Mouse (Mus musculus): ENCODE results near the gene Fkbp9. TPM values are rescaled to one million over a fixed set of nuclear protein-coding genes. Genes with fewer than 3 reads are reported as not detected.

Fkbp9 gene
- total RNA-seq, 2 experiments from 2014 or later = 0.68 to 2.9 TPM

- ATAC-seq (replicated peaks; ENCODE audit: low FRiP score, poor library complexity, severe bottlenecking) = peak; percentile 63
These were observed 71.0 kb downstream of the Fkbp9 start for GRCm38 (mm10) chr6:56902606-56903520.

- no peak for ATAC-seq (replicated peaks; ENCODE audit: low FRiP score, poor library complexity, severe bottlenecking)
These were observed 72.0 kb downstream of the Fkbp9 start for GRCm38 (mm10) chr6:56903831-56904230.

GRCm38 (mm10) chr6:56904330-56904729 is 72.5 kb downstream of the Fkbp9 start:
- ATAC-seq (replicated peaks; ENCODE audit: low FRiP score, poor library complexity, severe bottlenecking) = no peak

GRCm38 (mm10) chr6:56904982-56905381 is 73.1 kb downstream of the Fkbp9 start:
- 0 out of 2 replicates have a peak, but pooled peaks have one; percentile 2 for ATAC-seq (replicated peaks; ENCODE audit: low FRiP score, poor library complexity, severe bottlenecking)

- ATAC-seq (replicated peaks; ENCODE audit: low FRiP score, poor library complexity, severe bottlenecking) = no peak
These were observed 73.6 kb downstream of the Fkbp9 start for GRCm38 (mm10) chr6:56905486-56905885.

- no peak for ATAC-seq (replicated peaks; ENCODE audit: low FRiP score, poor library complexity, severe bottlenecking)
These were observed 74.4 kb downstream of the Fkbp9 start for GRCm38 (mm10) chr6:56906121-56906846.

GRCm38 (mm10) chr6:56907973-56908372 is 76.1 kb downstream of the Fkbp9 start:
- no peak for ATAC-seq (replicated peaks; ENCODE audit: low FRiP score, poor library complexity, severe bottlenecking)

- ATAC-seq (replicated peaks; ENCODE audit: low FRiP score, poor library complexity, severe bottlenecking) = no peak
These were observed 76.5 kb downstream of the Fkbp9 start for GRCm38 (mm10) chr6:56908397-56908796.

- ATAC-seq (replicated peaks; ENCODE audit: low FRiP score, poor library complexity, severe bottlenecking) = peak; percentile 78
These were observed 77.1 kb downstream of the Fkbp9 start for GRCm38 (mm10) chr6:56908912-56909311.

GRCm38 (mm10) chr6:56910910-56911309 is 79.1 kb downstream of the Fkbp9 start:
- peak; percentile 89 for ATAC-seq (replicated peaks; ENCODE audit: low FRiP score, poor library complexity, severe bottlenecking)

- ATAC-seq (replicated peaks; ENCODE audit: low FRiP score, poor library complexity, severe bottlenecking) = no peak
These were observed 81.4 kb downstream of the Fkbp9 start for GRCm38 (mm10) chr6:56913092-56913858.

GRCm38 (mm10) chr6:56916279-56916678 is 84.4 kb downstream of the Fkbp9 start:
- ATAC-seq (replicated peaks; ENCODE audit: low FRiP score, poor library complexity, severe bottlenecking) = no peak

- ATAC-seq (replicated peaks; ENCODE audit: low FRiP score, poor library complexity, severe bottlenecking) = peak; percentile 81
These were observed 85.9 kb downstream of the Fkbp9 start for GRCm38 (mm10) chr6:56917578-56918368.

- ATAC-seq (replicated peaks; ENCODE audit: low FRiP score, poor library complexity, severe bottlenecking) = no peak
These were observed 87.6 kb downstream of the Fkbp9 start for GRCm38 (mm10) chr6:56919330-56920044.

- peak; percentile 61 for ATAC-seq (replicated peaks; ENCODE audit: low FRiP score, poor library complexity, severe bottlenecking)
These were observed 88.6 kb downstream of the Fkbp9 start for GRCm38 (mm10) chr6:56920222-56921092.

GRCm38 (mm10) chr6:56923331-56923725 is 91.5 kb downstream of the Fkbp9 start:
- ATAC-seq (replicated peaks; ENCODE audit: low FRiP score, poor library complexity, severe bottlenecking) = peak; percentile 23
